Mouse (Mus musculus): Measurements from ENCODE around the gene Spsb2. TPM values are rescaled to one million over a fixed set of nuclear protein-coding genes. Genes with fewer than 3 reads are reported as not detected.
"Not testable (repeated sequence)": the region's sequence is repeated elsewhere in the genome, so short reads cannot be mapped to it uniquely, and the experiment has no call there.

The Spsb2 gene
- polyA plus RNA-seq, 1 experiment, result 33.7 TPM

GRCm38 (mm10) chr6:124829799-124830700 lies 21.6 kb downstream of the Spsb2 start:
- Histone ChIP-seq H3K4me1 (ENCODE audit: control insufficient read depth, insufficient read depth, low read length) (no peaks in the 10 kb centered on the region), H3K27ac (ENCODE audit: insufficient read depth, low read depth, low read length) (peak overlapping the region; percentile 66), H3K36me3 (ENCODE audit: control insufficient read depth, insufficient read depth, low read length) (no peaks in the 10 kb centered on the region), H3K27me3 (replicated peaks; ENCODE audit: control insufficient read depth, insufficient read depth, low read length) (no peaks in the 10 kb centered on the region), H3K4me3 (ENCODE audit: insufficient read depth, low read depth, low read length) (peak overlapping the region; percentile 50)
- DNase-seq, result peak; percentile 99
- TF ChIP-seq POLR2A (IDR thresholded peaks at IDR 0.05; ENCODE audit: low read depth, low read length), result no peak
- TF ChIP-seq CTCF (conservative IDR thresholded peaks at IDR 0.05; ENCODE audit: insufficient read depth, insufficient read length, low read depth, low read length), result 0 out of 2 replicates have a peak, but pooled peaks have one; percentile 10
- under 1% methylated on average over 38 of the region's 38 CpGs for WGBS

GRCm38 (mm10) chr6:124831199-124831598 lies 22.7 kb downstream of the Spsb2 start:
- not testable (repeated sequence) for H3K4me1 ChIP-seq (ENCODE audit: control insufficient read depth, insufficient read depth, low read length); H3K36me3 ChIP-seq (ENCODE audit: control insufficient read depth, insufficient read depth, low read length); H3K4me3 ChIP-seq (ENCODE audit: insufficient read depth, low read depth, low read length); H3K27ac ChIP-seq (ENCODE audit: insufficient read depth, low read depth, low read length); DNase-seq; H3K27me3 ChIP-seq (replicated peaks; ENCODE audit: control insufficient read depth, insufficient read depth, low read length)
- WGBS, result 89% methylated on average over 4 of the region's 4 CpGs

- no peak for TF ChIP-seq CTCF (conservative IDR thresholded peaks at IDR 0.05; ENCODE audit: insufficient read depth, insufficient read length, low read depth, low read length)
- no peak for TF ChIP-seq POLR2A (IDR thresholded peaks at IDR 0.05; ENCODE audit: low read depth, low read length)
- Histone ChIP-seq H3K4me3 (ENCODE audit: insufficient read depth, low read depth, low read length) (no peak overlapping the region), H3K36me3 (ENCODE audit: control insufficient read depth, insufficient read depth, low read length) (no peaks in the 10 kb centered on the region), H3K27me3 (replicated peaks; ENCODE audit: control insufficient read depth, insufficient read depth, low read length) (no peaks in the 10 kb centered on the region), H3K27ac (ENCODE audit: insufficient read depth, low read depth, low read length) (no peak overlapping the region), H3K4me1 (ENCODE audit: control insufficient read depth, insufficient read depth, low read length) (no peaks in the 10 kb centered on the region)
- DNase-seq, result no peak
- WGBS, result 91% methylated on average over 8 of the region's 8 CpGs
These were observed 23.2 kb downstream of the Spsb2 start for GRCm38 (mm10) chr6:124831649-124832048.

GRCm38 (mm10) chr6:124834512-124835081 lies 26.1 kb downstream of the Spsb2 start:
- no peaks in the 10 kb centered on the region for H3K27me3 ChIP-seq (replicated peaks; ENCODE audit: control insufficient read depth, insufficient read depth, low read length)
- H3K4me1 ChIP-seq (ENCODE audit: control insufficient read depth, insufficient read depth, low read length), result no peaks in the 10 kb centered on the region
- H3K27ac ChIP-seq (ENCODE audit: insufficient read depth, low read depth, low read length), result no peak overlapping the region
- no peak for DNase-seq
- 86% methylated on average over 6 of the region's 6 CpGs for WGBS
- no peaks in the 10 kb centered on the region for H3K36me3 ChIP-seq (ENCODE audit: control insufficient read depth, insufficient read depth, low read length)
- no peak overlapping the region for H3K4me3 ChIP-seq (ENCODE audit: insufficient read depth, low read depth, low read length)
- TF ChIP-seq CTCF (conservative IDR thresholded peaks at IDR 0.05; ENCODE audit: insufficient read depth, insufficient read length, low read depth, low read length) (no peak), POLR2A (IDR thresholded peaks at IDR 0.05; ENCODE audit: low read depth, low read length) (no peak)

GRCm38 (mm10) chr6:124835531-124835930 lies 27.1 kb downstream of the Spsb2 start:
- TF ChIP-seq CTCF (conservative IDR thresholded peaks at IDR 0.05; ENCODE audit: insufficient read depth, insufficient read length, low read depth, low read length), result no peak
- no peaks in the 10 kb centered on the region for H3K36me3 ChIP-seq (ENCODE audit: control insufficient read depth, insufficient read depth, low read length)
- H3K27me3 ChIP-seq (replicated peaks; ENCODE audit: control insufficient read depth, insufficient read depth, low read length), result no peaks in the 10 kb centered on the region
- no peak for DNase-seq
- 61% methylated on average over 10 of the region's 10 CpGs for WGBS
- H3K4me1 ChIP-seq (ENCODE audit: control insufficient read depth, insufficient read depth, low read length), result no peaks in the 10 kb centered on the region
- H3K4me3 ChIP-seq (ENCODE audit: insufficient read depth, low read depth, low read length), result no peak overlapping the region
- no peak overlapping the region for H3K27ac ChIP-seq (ENCODE audit: insufficient read depth, low read depth, low read length)

GRCm38 (mm10) chr6:124836411-124836810 lies 27.9 kb downstream of the Spsb2 start:
- Histone ChIP-seq H3K36me3 (ENCODE audit: control insufficient read depth, insufficient read depth, low read length) (no peaks in the 10 kb centered on the region), H3K4me1 (ENCODE audit: control insufficient read depth, insufficient read depth, low read length) (no peaks in the 10 kb centered on the region), H3K4me3 (ENCODE audit: insufficient read depth, low read depth, low read length) (no peak overlapping the region), H3K27me3 (replicated peaks; ENCODE audit: control insufficient read depth, insufficient read depth, low read length) (no peaks in the 10 kb centered on the region), H3K27ac (ENCODE audit: insufficient read depth, low read depth, low read length) (no peak overlapping the region)
- TF ChIP-seq POLR2A (IDR thresholded peaks at IDR 0.05; ENCODE audit: low read depth, low read length) (no peak), CTCF (conservative IDR thresholded peaks at IDR 0.05; ENCODE audit: insufficient read depth, insufficient read length, low read depth, low read length) (no peak)
- WGBS, result 75% methylated on average over 7 of the region's 7 CpGs
- no peak for DNase-seq

GRCm38 (mm10) chr6:124839805-124840204 lies 31.3 kb downstream of the Spsb2 start:
- no peak overlapping the region for H3K27ac ChIP-seq (ENCODE audit: insufficient read depth, low read depth, low read length)
- TF ChIP-seq POLR2A (IDR thresholded peaks at IDR 0.05; ENCODE audit: low read depth, low read length), result no peak
- TF ChIP-seq CTCF (conservative IDR thresholded peaks at IDR 0.05; ENCODE audit: insufficient read depth, insufficient read length, low read depth, low read length), result no peak
- no peak for DNase-seq
- no peaks in the 10 kb centered on the region for H3K36me3 ChIP-seq (ENCODE audit: control insufficient read depth, insufficient read depth, low read length)
- no peaks in the 10 kb centered on the region for H3K4me1 ChIP-seq (ENCODE audit: control insufficient read depth, insufficient read depth, low read length)
- H3K4me3 ChIP-seq (ENCODE audit: insufficient read depth, low read depth, low read length), result no peak overlapping the region
- 30% methylated on average over 8 of the region's 8 CpGs for WGBS
- H3K27me3 ChIP-seq (replicated peaks; ENCODE audit: control insufficient read depth, insufficient read depth, low read length), result no peaks in the 10 kb centered on the region

Measured in kidney, adult 2 months (tissue).